Mouse (Mus musculus) cerebellum, adult 2 months (tissue): Measurements from ENCODE around the gene Nkain4.

ENCODE experiments used
- CTCF ChIP-seq: fragments of 200-500 bp; IDR thresholded peaks from 2 replicates; pipeline ENCODE4 v1.5.1; 2011; ENCODE audit warnings: low read depth, mild to moderate bottlenecking, control low read depth, low read length, moderate library complexity, borderline replicate concordance; ENCODE audit not compliant: insufficient read depth
- POLR2A ChIP-seq: fragments of 200-500 bp; IDR thresholded peaks from 2 replicates; pipeline ENCODE4 v1.6.1; 2011; ENCODE audit warnings: low read length, control low read depth, borderline replicate concordance; ENCODE audit not compliant: insufficient read depth

- TF ChIP-seq POLR2A (no peak), CTCF (no peak)
These were observed 22.1 kb downstream of the Nkain4 start for GRCm38 (mm10) chr2:180932418-180932817.
